Mouse (Mus musculus) intestine, embryonic 16.5 days (tissue): ENCODE measurements around the gene Fgfr2. TPM values are rescaled to one million over a fixed set of nuclear protein-coding genes. Genes with fewer than 3 reads are reported as not detected.
A peak's percentile ranks its signal among the peaks of the same experiment; 100 is the strongest.

Experiments
- ATAC-seq: fragments of 200-750 bp; cut with Nextera tagmentation; 2 replicates; pipeline ENCODE4 v1.8.0; 2017; ENCODE audit warnings: moderate TSS enrichment, moderate library complexity
- H3K27ac ChIP-seq: fragments of 300-500 bp; sonication (generic); 2 replicates; pipeline ENCODE4 v1.5.1; 2014; ENCODE audit warnings: mild to moderate bottlenecking, low read length
- H3K27me3 ChIP-seq: fragments of 300-500 bp; sonication (generic); replicated peaks from 2 replicates; pipeline ENCODE4 v1.6.1; 2014; ENCODE audit warnings: low read length, control low read depth, mixed read lengths; ENCODE audit not compliant: control insufficient read depth, insufficient read depth
- H3K36me3 ChIP-seq: fragments of 300-500 bp; sonication (generic); 2 replicates; pipeline ENCODE4 v1.6.1; 2014; ENCODE audit warnings: low read length, control low read depth; ENCODE audit not compliant: control insufficient read depth, insufficient read depth
- H3K4me1 ChIP-seq: fragments of 300-500 bp; sonication (generic); 2 replicates; pipeline ENCODE4 v1.6.1; 2014; ENCODE audit warnings: low read length, control low read depth, mixed read lengths; ENCODE audit not compliant: control insufficient read depth, insufficient read depth
- H3K4me2 ChIP-seq: fragments of 300-500 bp; sonication (generic); 2 replicates; pipeline ENCODE4 v1.6.1; 2014; ENCODE audit warnings: low read depth, low read length, control low read depth
- H3K4me3 ChIP-seq: fragments of 300-500 bp; sonication (generic); 2 replicates; pipeline ENCODE4 v1.5.1; 2014; ENCODE audit warnings: mild to moderate bottlenecking, low read length
- H3K9ac ChIP-seq: fragments of 300-500 bp; sonication (generic); 2 replicates; pipeline ENCODE4 v1.6.1; 2014; ENCODE audit warnings: low read depth, low read length
- H3K9me3 ChIP-seq: fragments of 300-500 bp; sonication (generic); 2 replicates; pipeline ENCODE4 v1.6.1; 2016; ENCODE audit warnings: low read length, control low read depth; ENCODE audit not compliant: control insufficient read depth
- WGBS: fragments of 180-500 bp; shearing (Covaris S2); extraction: QIAGEN DNeasy Blood & Tissue Kit; methylation state at CpG from one replicate; pipeline ENCODE4 v1.1.7; 2014; 5-methylcytosine and 5-hydroxymethylcytosine counted together
- polyA plus RNA-seq: library from polyadenylated mRNA; unstranded; fragments of >200 nt; fragmentation: Nextera tagmentation; extraction: Ambion mirVana; gene quantifications from 2 replicates; pipeline ENCODE4 v1.2.1, GENCODE M21; 2015

The Fgfr2 gene
- polyA plus RNA-seq, 1 experiment from 2014 or later, result 47.3 TPM

DNA sequence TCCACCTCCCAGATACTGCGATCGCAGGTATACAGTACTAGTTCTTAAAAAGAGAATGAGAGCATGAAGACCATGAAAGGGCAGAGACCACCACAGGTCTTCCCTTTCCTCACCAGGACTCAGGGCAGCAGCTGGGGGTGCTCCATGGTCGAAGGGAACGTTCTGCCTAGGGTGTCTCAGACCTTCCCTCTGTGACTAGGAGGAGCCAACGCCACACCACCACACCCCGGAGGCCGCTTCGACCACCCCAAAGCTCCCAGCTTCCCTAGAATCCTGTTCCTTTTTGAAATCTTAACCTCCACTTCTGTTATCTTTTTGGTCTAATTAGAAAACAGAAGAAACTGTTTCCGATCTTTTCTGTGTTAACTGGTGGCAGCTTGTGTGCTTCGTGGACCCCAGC is 347.2 kb downstream of the Fgfr2 start:
- H3K9ac ChIP-seq, result no peak overlapping the region
- ATAC-seq, result no peak
- no peaks in the 10 kb centered on the region for H3K9me3 ChIP-seq
- 94% methylated on average over 10 of the region's 10 CpGs for WGBS
- no peak overlapping the region for H3K4me3 ChIP-seq
- H3K36me3 ChIP-seq, result no peaks in the 10 kb centered on the region; the same call in 1 of the 2 replicates
- H3K27me3 ChIP-seq, result no peaks in the 10 kb centered on the region
- H3K4me1 ChIP-seq, result peaks cover 12% of the 10 kb centered on the region
- no peak overlapping the region for H3K4me2 ChIP-seq
- H3K27ac ChIP-seq, result no peak overlapping the region

DNA sequence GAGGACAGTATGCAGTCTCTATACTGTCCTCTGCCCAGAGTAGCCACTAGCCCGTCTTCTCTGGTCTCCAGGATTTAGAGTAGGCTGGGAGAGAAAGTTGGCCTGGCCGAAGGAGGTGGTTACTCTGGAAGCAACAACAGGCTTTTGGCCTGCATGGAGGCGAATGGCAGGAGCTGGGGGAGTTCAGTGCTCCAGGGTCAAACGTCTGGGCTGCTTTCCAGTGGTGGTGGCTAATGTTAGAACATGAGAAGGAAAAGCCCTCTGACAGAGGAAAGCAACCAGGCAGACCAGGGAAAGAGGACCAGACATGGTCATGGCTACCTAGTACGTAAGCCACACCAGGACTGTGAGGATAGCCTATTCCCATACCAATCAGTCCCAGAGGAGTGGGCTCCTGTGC is 347.8 kb downstream of the Fgfr2 start:
- no peaks in the 10 kb centered on the region for H3K9me3 ChIP-seq
- H3K27ac ChIP-seq, result no peak overlapping the region
- peaks cover 7% of the 10 kb centered on the region for H3K4me1 ChIP-seq
- H3K9ac ChIP-seq, result no peak overlapping the region
- no peak for ATAC-seq
- H3K4me2 ChIP-seq, result no peak overlapping the region
- no peaks in the 10 kb centered on the region; the same call in 1 of the 2 replicates for H3K36me3 ChIP-seq
- H3K4me3 ChIP-seq, result no peak overlapping the region
- 89% methylated on average over 5 of the region's 5 CpGs for WGBS
- H3K27me3 ChIP-seq, result no peaks in the 10 kb centered on the region

DNA sequence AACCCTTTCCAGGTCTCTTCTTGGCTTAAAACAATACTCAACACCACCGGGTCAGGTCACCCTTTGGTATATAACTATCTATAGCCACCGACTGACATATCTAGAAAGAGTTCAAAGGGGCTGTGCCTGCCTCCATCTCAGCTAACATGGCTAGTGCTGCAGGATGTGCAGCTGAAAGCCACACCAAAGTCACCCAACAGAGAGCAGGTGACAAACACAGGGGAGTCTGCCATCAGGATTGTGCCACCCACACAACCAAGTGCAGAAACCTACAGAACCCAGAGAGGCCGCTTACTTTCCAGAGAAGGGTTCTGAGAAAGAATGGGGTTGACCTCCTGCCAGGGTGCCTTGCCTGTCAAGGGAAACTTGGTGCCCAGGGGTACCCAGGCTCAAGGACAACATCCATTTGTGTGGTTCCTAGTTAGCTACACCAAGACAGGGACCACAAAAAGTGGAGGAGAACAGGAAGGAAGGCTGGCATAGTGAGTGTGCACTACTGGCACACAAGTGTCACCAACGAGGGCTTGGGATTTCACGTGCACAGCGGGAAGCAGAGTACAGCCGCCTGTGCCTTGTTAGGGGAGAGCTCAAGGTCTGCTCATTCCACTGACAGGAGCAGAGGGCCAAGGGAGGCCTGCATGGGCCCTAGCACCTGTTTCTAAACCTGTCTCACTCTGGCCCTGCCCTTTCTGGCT is 350.0 kb downstream of the Fgfr2 start:
- no peak for ATAC-seq
- Histone ChIP-seq H3K36me3 (no peaks in the 10 kb centered on the region), H3K9ac (no peak overlapping the region), H3K4me1 (peaks cover 5% of the 10 kb centered on the region; the same call in 1 of the 2 replicates), H3K27ac (no peak overlapping the region), H3K9me3 (no peaks in the 10 kb centered on the region), H3K4me2 (no peak overlapping the region), H3K4me3 (no peak overlapping the region), H3K27me3 (no peaks in the 10 kb centered on the region)
- WGBS, result 88% methylated on average over 7 of the region's 7 CpGs

DNA sequence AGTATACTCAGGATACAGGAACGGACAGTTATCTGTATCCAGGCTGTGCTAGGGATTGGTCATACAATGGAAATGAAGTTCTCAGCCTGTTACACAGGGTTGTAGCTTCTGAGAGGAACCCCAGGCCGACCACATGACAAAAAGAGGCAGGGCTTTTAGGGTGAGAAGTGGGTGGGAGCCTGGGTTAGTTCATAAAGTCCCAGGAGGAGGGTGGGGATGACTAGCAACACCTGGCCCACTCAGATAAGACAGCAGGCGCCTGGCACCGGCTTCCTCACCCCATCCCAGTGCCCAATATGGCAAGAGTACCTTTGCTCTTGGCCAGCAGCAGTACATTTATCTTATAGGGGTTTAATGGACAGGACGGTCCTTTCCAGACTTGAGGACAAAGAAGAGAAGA is 350.7 kb downstream of the Fgfr2 start:
- Histone ChIP-seq H3K27me3 (no peaks in the 10 kb centered on the region), H3K36me3 (no peaks in the 10 kb centered on the region), H3K4me3 (no peak overlapping the region), H3K27ac (no peak overlapping the region), H3K4me1 (peaks cover 5% of the 10 kb centered on the region; the same call in 1 of the 2 replicates), H3K9ac (no peak overlapping the region), H3K9me3 (no peaks in the 10 kb centered on the region), H3K4me2 (no peak overlapping the region)
- 80% methylated on average over 5 of the region's 5 CpGs for WGBS
- ATAC-seq, result peak; percentile 47

DNA sequence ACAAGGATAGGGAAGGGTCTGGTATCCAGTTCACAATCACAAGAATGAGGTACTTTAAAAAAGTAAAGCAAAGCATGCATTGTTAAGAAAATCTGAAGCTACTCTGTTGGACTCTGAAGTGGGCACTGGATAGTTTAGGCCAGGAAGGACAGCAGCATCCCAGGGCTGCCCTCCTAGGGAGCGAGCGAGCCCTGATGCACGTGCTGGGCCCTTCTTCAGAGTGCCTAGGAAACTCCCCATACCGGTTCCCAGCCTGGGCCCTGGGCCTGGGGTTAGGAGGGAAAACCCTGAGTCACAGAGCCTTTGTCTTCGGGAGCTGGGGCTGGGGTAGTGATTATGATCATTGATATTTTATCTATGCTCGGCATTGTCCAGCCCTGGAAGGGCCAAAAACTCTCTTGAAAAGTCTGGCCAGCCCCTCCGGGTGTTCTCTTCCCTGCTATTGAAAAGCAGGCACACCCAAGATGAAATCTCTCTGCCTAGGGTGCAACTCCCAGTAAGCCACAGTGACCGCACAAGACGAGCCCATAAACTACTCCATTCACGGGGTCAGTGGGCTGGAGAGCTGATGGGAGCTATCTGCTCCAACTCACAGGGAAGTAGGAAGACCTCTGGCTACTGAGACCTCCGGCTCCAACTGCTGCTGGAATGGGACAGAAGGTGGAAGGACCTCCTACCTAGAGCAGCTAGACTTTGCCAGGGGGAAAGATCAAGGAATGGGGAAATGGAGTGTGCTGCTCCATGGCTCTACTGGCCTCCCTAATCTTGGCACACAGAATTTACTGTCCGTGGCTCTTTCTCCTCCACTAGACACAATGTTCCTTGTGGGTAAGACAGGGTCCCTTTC is 354.4 kb downstream of the Fgfr2 start:
- no peaks in the 10 kb centered on the region for H3K36me3 ChIP-seq
- no peaks in the 10 kb centered on the region for H3K9me3 ChIP-seq
- H3K27ac ChIP-seq, result peak overlapping the region; percentile 30; the same call in 1 of the 2 replicates
- no peak overlapping the region for H3K4me3 ChIP-seq
- peaks cover 32% of the 10 kb centered on the region for H3K4me1 ChIP-seq
- no peaks in the 10 kb centered on the region for H3K27me3 ChIP-seq
- no peak for ATAC-seq
- no peak overlapping the region for H3K9ac ChIP-seq
- no peak overlapping the region for H3K4me2 ChIP-seq
- WGBS, result 75% methylated on average over 12 of the region's 12 CpGs

DNA sequence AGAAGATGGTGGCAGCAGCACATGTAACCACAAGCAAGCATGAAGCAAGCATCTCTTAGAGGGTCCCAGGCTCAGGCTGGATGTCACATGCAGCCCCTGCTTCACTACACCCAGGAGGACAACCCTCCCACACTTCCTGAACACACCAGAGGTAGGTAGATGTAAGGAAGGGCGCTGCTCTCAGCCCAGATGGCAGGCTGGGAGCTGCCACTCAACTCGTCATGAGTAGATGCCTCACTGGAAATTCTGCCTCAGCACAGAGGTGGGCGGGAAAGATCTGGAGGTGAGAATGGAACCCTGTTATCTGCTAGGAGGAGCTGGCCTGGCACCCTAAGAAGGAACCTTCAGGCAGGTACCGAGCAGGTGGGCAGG is 355.2 kb downstream of the Fgfr2 start:
- 84% methylated on average over 4 of the region's 4 CpGs for WGBS
- H3K27me3 ChIP-seq, result no peaks in the 10 kb centered on the region
- no peak overlapping the region for H3K9ac ChIP-seq
- H3K27ac ChIP-seq, result no peak overlapping the region
- ATAC-seq, result no peak
- no peaks in the 10 kb centered on the region for H3K36me3 ChIP-seq
- H3K4me2 ChIP-seq, result no peak overlapping the region
- H3K9me3 ChIP-seq, result no peaks in the 10 kb centered on the region
- H3K4me3 ChIP-seq, result no peak overlapping the region
- peaks cover 37% of the 10 kb centered on the region for H3K4me1 ChIP-seq

DNA sequence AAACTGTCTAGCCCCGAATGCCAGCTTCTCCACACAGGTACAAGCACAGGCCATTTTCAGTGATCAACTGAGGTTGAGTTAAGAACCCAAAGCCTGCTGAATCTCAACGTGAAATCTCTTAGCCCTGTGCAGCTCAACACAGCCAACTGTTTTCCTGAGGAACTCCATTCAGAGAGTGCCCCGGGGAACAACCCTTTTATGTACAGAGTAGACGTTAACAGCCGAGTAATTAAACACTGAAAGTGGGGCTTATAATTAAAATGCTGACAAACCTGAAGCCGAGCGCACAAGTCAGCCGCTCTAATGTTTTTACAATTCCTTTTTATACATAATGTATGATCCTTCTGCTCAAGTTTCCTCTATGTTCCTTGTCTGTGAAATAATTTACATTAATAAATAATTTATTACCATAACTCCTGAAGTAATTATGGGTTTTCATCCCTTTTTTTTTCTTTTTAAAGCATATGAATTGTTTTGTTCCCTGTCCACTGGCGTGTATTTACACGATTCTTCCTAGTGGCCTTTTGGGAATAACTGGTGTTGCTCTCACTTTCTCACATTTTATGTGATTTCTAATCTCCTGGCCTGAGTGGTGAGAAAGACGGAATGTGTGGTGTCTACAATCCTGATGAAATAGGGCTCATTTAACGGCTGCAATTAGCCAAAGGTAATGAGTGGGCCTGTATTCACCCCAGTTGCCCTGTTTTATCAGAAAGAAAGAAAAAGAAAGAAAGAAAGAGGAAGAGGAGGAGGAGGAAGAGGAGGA is 355.7 kb downstream of the Fgfr2 start:
- H3K4me1 ChIP-seq, result peaks cover 38% of the 10 kb centered on the region
- H3K9me3 ChIP-seq, result no peaks in the 10 kb centered on the region

DNA sequence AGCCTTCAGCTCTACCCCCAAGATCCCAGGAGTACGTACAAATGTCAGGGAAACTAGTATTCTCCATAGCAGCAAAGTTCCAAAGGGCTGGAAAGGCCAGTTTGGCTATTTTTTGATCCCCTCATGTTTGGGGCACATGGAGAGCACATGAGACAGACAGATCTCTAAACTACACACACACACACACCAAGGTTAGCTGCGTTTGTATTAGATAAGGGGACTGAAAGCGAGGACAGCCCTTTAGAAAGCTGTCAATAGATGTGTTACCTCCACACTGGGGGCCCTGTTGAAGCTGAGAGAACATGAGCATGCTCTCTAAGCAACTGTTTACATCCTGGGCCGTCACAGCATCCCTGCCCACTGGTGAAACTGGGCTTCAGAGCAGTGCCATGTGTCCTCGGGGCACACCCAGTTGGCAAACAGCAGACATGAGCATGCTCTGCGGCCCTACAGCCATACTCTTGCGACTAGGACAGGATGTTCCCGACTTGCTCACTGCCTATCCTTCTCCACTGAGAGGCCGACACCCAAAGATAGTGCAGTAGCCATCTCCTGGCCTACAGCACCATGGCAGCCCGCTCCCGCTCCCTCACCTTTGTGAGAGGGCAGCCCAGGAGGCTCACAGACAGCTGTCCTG is 356.8 kb downstream of the Fgfr2 start:
- H3K27ac ChIP-seq, result peak overlapping the region; percentile 82
- ATAC-seq, result peak; percentile 53
- 63% methylated on average over 11 of the region's 11 CpGs for WGBS

More for the DNA sequence above, 355.7 kb downstream of the Fgfr2 start:
- Histone ChIP-seq H3K27ac (no peak overlapping the region), H3K4me3 (no peak overlapping the region), H3K27me3 (no peaks in the 10 kb centered on the region), H3K9ac (no peak overlapping the region), H3K4me2 (no peak overlapping the region), H3K36me3 (no peaks in the 10 kb centered on the region)
- 71% methylated on average over 12 of the region's 12 CpGs for WGBS
- ATAC-seq, result no peak

More for the DNA sequence above, 356.8 kb downstream of the Fgfr2 start:
- H3K9ac ChIP-seq, result no peak overlapping the region
- no peak overlapping the region for H3K4me3 ChIP-seq
- peaks cover 47% of the 10 kb centered on the region for H3K4me1 ChIP-seq
- H3K9me3 ChIP-seq, result no peaks in the 10 kb centered on the region
- H3K4me2 ChIP-seq, result no peak overlapping the region
- no peaks in the 10 kb centered on the region for H3K27me3 ChIP-seq
- no peaks in the 10 kb centered on the region for H3K36me3 ChIP-seq
